Mouse (Mus musculus): ENCODE results near the gene Osgin1. TPM values are rescaled to one million over a fixed set of nuclear protein-coding genes. Genes with fewer than 3 reads are reported as not detected.

Osgin1 gene
- total and polyA plus RNA-seq, 3 experiments = 0.10 to 0.49 TPM; not detected in 1

DNA sequence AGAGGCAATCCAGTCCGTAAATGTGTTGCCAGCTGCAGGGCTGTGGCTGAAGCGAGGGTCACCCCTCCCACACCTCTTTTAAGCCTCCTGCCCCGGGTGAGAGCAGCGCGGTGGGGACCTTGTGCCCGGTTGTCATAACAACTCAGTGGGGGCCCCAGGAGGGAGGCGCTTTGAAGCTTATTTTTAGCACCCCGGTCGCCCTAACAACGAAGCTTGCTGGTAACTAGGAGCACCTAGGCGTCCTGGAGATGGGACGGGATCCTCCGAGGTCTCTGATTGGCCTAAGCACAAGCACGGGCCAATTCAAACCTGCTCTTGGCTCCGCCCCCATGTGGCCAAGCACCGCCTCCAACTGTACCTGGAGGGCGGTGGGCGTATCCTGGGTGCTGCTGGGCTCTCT is 32.2 kb downstream of the Osgin1 start:
- DNase-seq (ENCODE audit: low spot score) (no peak), ATAC-seq (ENCODE audit: extremely low read depth, insufficient number of reproducible peaks, low FRiP score, poor library complexity, severe bottlenecking) (no peak)
- Histone ChIP-seq H3K4me3 (ENCODE audit: low read depth, low read length) (no peak overlapping the region), H3K9me3 (replicated peaks) (no peaks in the 10 kb centered on the region), H3K27me3 (ENCODE audit: insufficient read depth, low read length) (peaks cover 7% of the 10 kb centered on the region; the same call in 1 of the 2 replicates), H3K36me3 (replicated peaks) (no peaks in the 10 kb centered on the region), H3K4me1 (ENCODE audit: insufficient read depth, low read depth, low read length) (no peaks in the 10 kb centered on the region)
- TF ChIP-seq TAL1 (conservative IDR thresholded peaks at IDR 0.05; ENCODE audit: low read depth, low read length) (no peak), POLR2AphosphoS5 (IDR thresholded peaks at IDR 0.05; ENCODE audit: insufficient replicate concordance, low read depth, low read length) (no peak), GATA1 (IDR thresholded peaks at IDR 0.05; ENCODE audit: borderline replicate concordance, low read length) (no peak), CTCF (IDR thresholded peaks at IDR 0.05; ENCODE audit: low read depth, low read length) (no peak), GATA2 (IDR thresholded peaks at IDR 0.05; ENCODE audit: borderline replicate concordance, low read depth, low read length) (no peak)

DNA sequence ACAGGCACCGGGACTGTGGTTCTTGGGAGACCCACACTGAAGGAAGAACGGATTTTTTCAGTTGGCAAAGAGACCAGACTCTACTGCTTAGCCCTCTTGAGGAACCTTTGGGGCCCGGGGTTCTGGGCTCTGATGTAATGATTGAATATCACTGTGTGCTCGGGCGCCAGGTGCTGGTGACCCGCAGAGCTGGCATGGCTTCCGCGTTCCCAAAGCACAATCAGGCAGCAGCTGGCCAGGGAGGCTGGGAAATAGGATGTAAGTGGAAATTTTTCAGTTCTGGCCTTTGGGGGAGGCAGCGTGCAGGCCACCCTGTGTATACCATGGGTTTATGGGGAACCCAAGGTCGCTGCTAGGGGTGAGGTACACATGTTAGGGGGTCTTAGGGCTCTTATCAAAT is 32.9 kb downstream of the Osgin1 start:
- Histone ChIP-seq H3K4me1 (ENCODE audit: insufficient read depth, low read depth, low read length) (no peaks in the 10 kb centered on the region), H3K27me3 (ENCODE audit: insufficient read depth, low read length) (peaks cover 12% of the 10 kb centered on the region; the same call in 1 of the 2 replicates), H3K4me3 (ENCODE audit: low read depth, low read length) (no peak overlapping the region), H3K9me3 (replicated peaks) (no peaks in the 10 kb centered on the region), H3K36me3 (replicated peaks) (no peaks in the 10 kb centered on the region)
- TF ChIP-seq CTCF (IDR thresholded peaks at IDR 0.05; ENCODE audit: low read depth, low read length) (no peak), GATA1 (IDR thresholded peaks at IDR 0.05; ENCODE audit: borderline replicate concordance, low read length) (no peak)
- DNase-seq (ENCODE audit: low spot score) (no peak), ATAC-seq (ENCODE audit: extremely low read depth, insufficient number of reproducible peaks, low FRiP score, poor library complexity, severe bottlenecking) (no peak)

GRCm38 (mm10) chr8:119468091-119468490 is 34.2 kb downstream of the Osgin1 start:
- DNase-seq (ENCODE audit: low spot score) (no peak), ATAC-seq (ENCODE audit: extremely low read depth, insufficient number of reproducible peaks, low FRiP score, poor library complexity, severe bottlenecking) (no peak)
- Histone ChIP-seq H3K27me3 (ENCODE audit: insufficient read depth, low read length) (peaks cover 17% of the 10 kb centered on the region; the same call in 1 of the 2 replicates), H3K36me3 (replicated peaks) (no peaks in the 10 kb centered on the region), H3K9me3 (replicated peaks) (no peaks in the 10 kb centered on the region), H3K4me3 (ENCODE audit: low read depth, low read length) (no peak overlapping the region), H3K4me1 (ENCODE audit: insufficient read depth, low read depth, low read length) (no peaks in the 10 kb centered on the region)
- no peak for TF ChIP-seq GATA1 (IDR thresholded peaks at IDR 0.05; ENCODE audit: borderline replicate concordance, low read length)
- no peak for TF ChIP-seq POLR2AphosphoS5 (IDR thresholded peaks at IDR 0.05; ENCODE audit: insufficient replicate concordance, low read depth, low read length)

DNA sequence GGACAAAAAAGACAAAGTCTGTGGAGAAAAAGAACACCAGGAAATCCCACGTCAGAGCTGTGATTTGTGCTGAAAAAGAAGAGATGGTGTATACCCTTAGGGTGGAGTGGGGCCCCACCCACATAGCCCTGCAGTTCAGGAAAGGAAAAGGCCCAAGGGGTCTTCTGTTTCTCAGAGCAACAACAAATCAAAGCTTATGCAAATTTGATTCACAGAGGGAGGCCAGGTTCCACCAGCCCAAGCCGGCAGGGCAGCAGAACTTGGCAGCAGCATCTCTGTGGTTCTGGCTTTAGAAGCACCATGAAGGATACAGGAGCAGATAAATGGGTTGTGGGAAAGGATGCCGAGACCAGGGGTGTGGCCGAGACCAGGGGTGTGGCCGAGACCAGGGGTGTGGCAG is 44.8 kb downstream of the Osgin1 start:
- Histone ChIP-seq H3K36me3 (replicated peaks) (no peaks in the 10 kb centered on the region), H3K27me3 (ENCODE audit: insufficient read depth, low read length) (peaks cover 36% of the 10 kb centered on the region), H3K9me3 (replicated peaks) (no peaks in the 10 kb centered on the region), H3K4me1 (ENCODE audit: insufficient read depth, low read depth, low read length) (no peaks in the 10 kb centered on the region), H3K4me3 (ENCODE audit: low read depth, low read length) (no peak overlapping the region)
- no peak for DNase-seq (ENCODE audit: low spot score)
- no peak for ATAC-seq (ENCODE audit: extremely low read depth, insufficient number of reproducible peaks, low FRiP score, poor library complexity, severe bottlenecking)
- TF ChIP-seq GATA2 (IDR thresholded peaks at IDR 0.05; ENCODE audit: borderline replicate concordance, low read depth, low read length) (no peak), GATA1 (IDR thresholded peaks at IDR 0.05; ENCODE audit: borderline replicate concordance, low read length) (no peak), CTCF (IDR thresholded peaks at IDR 0.05; ENCODE audit: low read depth, low read length) (no peak), POLR2AphosphoS5 (IDR thresholded peaks at IDR 0.05; ENCODE audit: insufficient replicate concordance, low read depth, low read length) (no peak), TAL1 (conservative IDR thresholded peaks at IDR 0.05; ENCODE audit: low read depth, low read length) (no peak)

DNA sequence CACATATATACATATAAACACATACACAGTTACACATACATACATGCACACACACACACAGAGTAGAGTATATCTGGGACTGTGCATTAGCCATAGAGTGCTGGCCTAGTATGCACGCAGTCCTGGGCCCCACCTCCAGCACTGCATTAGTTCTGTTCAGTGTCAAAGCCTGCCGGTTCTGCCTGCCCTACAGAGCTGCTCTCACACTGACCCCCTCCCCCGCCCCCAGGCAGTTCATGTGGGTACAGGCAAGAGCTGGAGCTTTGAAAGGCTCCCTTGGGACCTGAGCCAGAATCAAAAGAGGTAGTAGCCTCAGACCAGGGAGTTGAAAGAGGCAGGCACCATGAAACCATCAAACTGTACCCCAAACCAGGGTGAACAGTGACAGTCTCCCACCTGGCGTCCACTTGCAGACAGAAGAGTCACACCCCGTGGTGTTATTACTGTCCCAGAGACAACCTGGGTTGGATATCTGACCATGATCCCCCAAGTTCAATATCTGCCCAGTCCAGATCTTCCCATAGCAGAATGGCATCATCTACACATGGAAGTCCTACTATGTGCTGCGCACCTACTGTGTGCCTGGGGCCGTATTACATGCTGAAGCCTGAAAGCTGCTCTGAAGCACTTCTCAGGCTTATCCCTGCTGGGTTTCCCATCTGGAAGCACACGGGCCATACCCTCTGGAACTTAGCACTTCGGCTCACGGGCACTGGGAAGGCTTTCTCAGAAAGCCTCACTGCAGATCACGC is 50.4 kb downstream of the Osgin1 start:
- TF ChIP-seq TAL1 (conservative IDR thresholded peaks at IDR 0.05; ENCODE audit: low read depth, low read length) (no peak), GATA2 (IDR thresholded peaks at IDR 0.05; ENCODE audit: borderline replicate concordance, low read depth, low read length) (no peak), GATA1 (IDR thresholded peaks at IDR 0.05; ENCODE audit: borderline replicate concordance, low read length) (no peak), POLR2AphosphoS5 (IDR thresholded peaks at IDR 0.05; ENCODE audit: insufficient replicate concordance, low read depth, low read length) (no peak), CTCF (IDR thresholded peaks at IDR 0.05; ENCODE audit: low read depth, low read length) (no peak)
- Histone ChIP-seq H3K36me3 (replicated peaks) (no peaks in the 10 kb centered on the region), H3K9me3 (replicated peaks) (no peaks in the 10 kb centered on the region), H3K4me1 (ENCODE audit: insufficient read depth, low read depth, low read length) (no peaks in the 10 kb centered on the region), H3K27me3 (ENCODE audit: insufficient read depth, low read length) (peaks cover 25% of the 10 kb centered on the region), H3K4me3 (ENCODE audit: low read depth, low read length) (no peak overlapping the region)
- DNase-seq (ENCODE audit: low spot score) = no peak
- ATAC-seq (ENCODE audit: extremely low read depth, insufficient number of reproducible peaks, low FRiP score, poor library complexity, severe bottlenecking) = no peak

- Histone ChIP-seq H3K36me3 (replicated peaks) (no peaks in the 10 kb centered on the region), H3K4me1 (ENCODE audit: insufficient read depth, low read depth, low read length) (no peaks in the 10 kb centered on the region), H3K4me3 (ENCODE audit: low read depth, low read length) (no peak overlapping the region), H3K27me3 (ENCODE audit: insufficient read depth, low read length) (peaks cover 20% of the 10 kb centered on the region), H3K9me3 (replicated peaks) (no peaks in the 10 kb centered on the region)
- TF ChIP-seq TAL1 (conservative IDR thresholded peaks at IDR 0.05; ENCODE audit: low read depth, low read length) = no peak
- TF ChIP-seq POLR2AphosphoS5 (IDR thresholded peaks at IDR 0.05; ENCODE audit: insufficient replicate concordance, low read depth, low read length) = no peak
- no peak for TF ChIP-seq GATA2 (IDR thresholded peaks at IDR 0.05; ENCODE audit: borderline replicate concordance, low read depth, low read length)
- no peak for TF ChIP-seq CTCF (IDR thresholded peaks at IDR 0.05; ENCODE audit: low read depth, low read length)
- no peak for TF ChIP-seq GATA1 (IDR thresholded peaks at IDR 0.05; ENCODE audit: borderline replicate concordance, low read length)
- ATAC-seq (ENCODE audit: extremely low read depth, insufficient number of reproducible peaks, low FRiP score, poor library complexity, severe bottlenecking) (no peak), DNase-seq (ENCODE audit: low spot score) (no peak)
Measured at GRCm38 (mm10) chr8:119487093-119487492, 53.2 kb downstream of the Osgin1 start.

Other genes starting within 250 kb of the Osgin1 start
- 191 and 220 TPM in 2 replicates for gene Hsbp1, start 89.6 kb upstream of the Osgin1 start, total RNA-seq (2014; fragmentation: Nextera tagmentation)
- 92.1 and 104 TPM in 2 replicates for gene Hsbp1, start 89.6 kb upstream of the Osgin1 start, total RNA-seq (2017)
- 50.6 and 60.5 TPM in 2 replicates for gene Hsbp1, start 89.6 kb upstream of the Osgin1 start, polyA plus RNA-seq (2012)
- gene Mlycd, start 39.2 kb upstream of the Osgin1 start, total RNA-seq (2014; fragmentation: Nextera tagmentation) = 4.1 and 7.7 TPM in 2 replicates
- 10.5 and 14.8 TPM in 2 replicates for gene Mlycd, start 39.2 kb upstream of the Osgin1 start, total RNA-seq (2017)
- 16.7 and 20.1 TPM in 2 replicates for gene Mlycd, start 39.2 kb upstream of the Osgin1 start, polyA plus RNA-seq (2012)
- gene Necab2, start 12.6 kb downstream of the Osgin1 start, total RNA-seq (2014; fragmentation: Nextera tagmentation) = not detected in 2 replicates
- 0.06 TPM in 1 of 2 replicates, not detected in the other for gene Necab2, start 12.6 kb downstream of the Osgin1 start, total RNA-seq (2017)
- not detected in 2 replicates for gene Necab2, start 12.6 kb downstream of the Osgin1 start, polyA plus RNA-seq (2012)
- gene Slc38a8, start 67.6 kb downstream of the Osgin1 start, total RNA-seq (2014; fragmentation: Nextera tagmentation) = not detected in 2 replicates
- 0.06 and 0.11 TPM in 2 replicates for gene Slc38a8, start 67.6 kb downstream of the Osgin1 start, total RNA-seq (2017)
- not detected in 2 replicates for gene Slc38a8, start 67.6 kb downstream of the Osgin1 start, polyA plus RNA-seq (2012)
- 80.9 and 98.7 TPM in 2 replicates for gene Mbtps1, start 124.6 kb downstream of the Osgin1 start, total RNA-seq (2014; fragmentation: Nextera tagmentation)
- 37.3 and 40.2 TPM in 2 replicates for gene Mbtps1, start 124.6 kb downstream of the Osgin1 start, total RNA-seq (2017)
- gene Mbtps1, start 124.6 kb downstream of the Osgin1 start, polyA plus RNA-seq (2012) = 107 and 108 TPM in 2 replicates
- 19.3 and 22.7 TPM in 2 replicates for gene Hsdl1, start 141.1 kb downstream of the Osgin1 start, total RNA-seq (2014; fragmentation: Nextera tagmentation)
- 56.7 and 58.0 TPM in 2 replicates for gene Hsdl1, start 141.1 kb downstream of the Osgin1 start, total RNA-seq (2017)
- gene Hsdl1, start 141.1 kb downstream of the Osgin1 start, polyA plus RNA-seq (2012) = 38.7 and 42.2 TPM in 2 replicates
- not detected in 2 replicates for gene Dnaaf1, start 141.1 kb downstream of the Osgin1 start, total RNA-seq (2014; fragmentation: Nextera tagmentation)
- gene Dnaaf1, start 141.1 kb downstream of the Osgin1 start, total RNA-seq (2017) = 0.11 and 0.12 TPM in 2 replicates
- 0.10 and 0.17 TPM in 2 replicates for gene Dnaaf1, start 141.1 kb downstream of the Osgin1 start, polyA plus RNA-seq (2012)
- 6.6 and 7.1 TPM in 2 replicates for gene Taf1c, start 171.1 kb downstream of the Osgin1 start, total RNA-seq (2014; fragmentation: Nextera tagmentation)
- gene Taf1c, start 171.1 kb downstream of the Osgin1 start, total RNA-seq (2017) = 7.7 and 8.7 TPM in 2 replicates
- 53.2 and 65.0 TPM in 2 replicates for gene Taf1c, start 171.1 kb downstream of the Osgin1 start, polyA plus RNA-seq (2012)
- not detected in 2 replicates for gene Adad2, start 178.6 kb downstream of the Osgin1 start, total RNA-seq (2014; fragmentation: Nextera tagmentation)
- not detected in 2 replicates for gene Adad2, start 178.6 kb downstream of the Osgin1 start, total RNA-seq (2017)
- not detected in 2 replicates for gene Adad2, start 178.6 kb downstream of the Osgin1 start, polyA plus RNA-seq (2012)
- gene Kcng4, start 201.6 kb downstream of the Osgin1 start, total RNA-seq (2014; fragmentation: Nextera tagmentation) = not detected in 2 replicates
- 0.11 TPM in 1 of 2 replicates, not detected in the other for gene Kcng4, start 201.6 kb downstream of the Osgin1 start, total RNA-seq (2017)
- gene Kcng4, start 201.6 kb downstream of the Osgin1 start, polyA plus RNA-seq (2012) = not detected in 2 replicates
- not detected in 2 replicates for gene Wfdc1, start 232.2 kb downstream of the Osgin1 start, total RNA-seq (2014; fragmentation: Nextera tagmentation)
- not detected in 2 replicates for gene Wfdc1, start 232.2 kb downstream of the Osgin1 start, total RNA-seq (2017)
- gene Wfdc1, start 232.2 kb downstream of the Osgin1 start, polyA plus RNA-seq (2012) = not detected in 2 replicates

Measured in G1E (cell line).